Mouse (Mus musculus): ENCODE results near the gene Mageb16. TPM values are rescaled to one million over a fixed set of nuclear protein-coding genes. Genes with fewer than 3 reads are reported as not detected.

The Mageb16 gene
- polyA plus RNA-seq (2011; ENCODE audit: insufficient read depth, insufficient read length, low replicate concordance, missing spikeins) = 4.4 TPM in 1 of 2 replicates, not detected in the other

DNA sequence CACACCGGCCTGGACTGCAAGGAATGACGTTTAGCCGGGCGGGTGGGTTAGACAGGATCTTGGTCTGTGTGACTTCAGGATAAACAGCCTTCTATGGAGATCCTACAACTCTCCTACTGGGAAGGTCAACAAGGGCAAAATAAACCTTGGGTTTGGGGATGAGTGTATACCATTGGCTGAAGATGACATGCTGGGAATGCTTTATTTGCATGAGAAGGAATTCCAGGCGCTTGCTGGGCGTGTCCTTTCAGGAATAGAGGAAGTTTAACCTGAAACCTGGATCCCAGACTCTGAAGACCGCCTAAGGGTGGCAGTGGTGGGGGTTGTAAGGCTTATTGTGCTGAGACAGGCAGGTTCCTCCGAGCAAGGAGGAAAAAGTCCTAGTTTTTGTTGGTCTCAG is at the start of gene Mageb16:
Mageb16 (minus strand) TSS at position 25 of the 400 bp plus-strand sequence.
- no peak within 1 kb of the TSS for H3K4me3 ChIP-seq (replicated peaks; ENCODE audit: control insufficient read depth, low read depth, low read length)
- H3K27ac ChIP-seq (ENCODE audit: control insufficient read depth, insufficient read depth, low read depth, low read length, poor library complexity) = no peak within 1 kb of the TSS
- H3K4me1 ChIP-seq (ENCODE audit: control insufficient read depth, insufficient read depth, low read length) = no peaks in the 10 kb centered on the region
- WGBS = 53% methylated on average over 8 of the region's 8 CpGs
- TF ChIP-seq POLR2A (IDR thresholded peaks at IDR 0.05; ENCODE audit: borderline replicate concordance, control insufficient read depth, low read depth, low read length) (no peak), CTCF (IDR thresholded peaks at IDR 0.05; ENCODE audit: control insufficient read depth, insufficient read depth, low read length) (no peak)

DNA sequence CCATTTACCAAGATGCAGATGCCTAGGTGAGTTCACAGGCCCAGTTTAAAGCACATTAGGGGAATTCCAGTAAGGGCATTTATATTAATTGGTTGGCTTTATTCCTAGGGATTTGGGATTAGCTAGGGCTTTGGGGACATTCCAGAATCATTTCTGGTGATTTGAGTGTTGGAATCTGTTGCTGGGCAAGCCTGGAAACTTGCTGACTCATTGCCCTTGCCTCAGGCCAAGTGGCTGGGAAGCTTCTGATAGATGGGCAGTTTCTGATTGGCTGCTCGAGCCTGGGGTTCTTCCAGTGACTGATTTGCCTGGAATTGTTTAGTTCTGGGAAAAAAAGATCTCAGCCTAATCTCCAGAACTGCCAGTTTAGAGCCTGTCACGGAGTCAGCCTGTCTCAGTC is 20.1 kb downstream of the Mageb16 start:
- H3K4me3 ChIP-seq (replicated peaks; ENCODE audit: control insufficient read depth, low read depth, low read length) = no peak overlapping the region
- 53% methylated on average over 2 of the region's 2 CpGs for WGBS
- H3K4me1 ChIP-seq (ENCODE audit: control insufficient read depth, insufficient read depth, low read length) = no peaks in the 10 kb centered on the region
- no peak overlapping the region for H3K27ac ChIP-seq (ENCODE audit: control insufficient read depth, insufficient read depth, low read depth, low read length, poor library complexity)
- TF ChIP-seq CTCF (IDR thresholded peaks at IDR 0.05; ENCODE audit: control insufficient read depth, insufficient read depth, low read length) (no peak), POLR2A (IDR thresholded peaks at IDR 0.05; ENCODE audit: borderline replicate concordance, control insufficient read depth, low read depth, low read length) (no peak)

DNA sequence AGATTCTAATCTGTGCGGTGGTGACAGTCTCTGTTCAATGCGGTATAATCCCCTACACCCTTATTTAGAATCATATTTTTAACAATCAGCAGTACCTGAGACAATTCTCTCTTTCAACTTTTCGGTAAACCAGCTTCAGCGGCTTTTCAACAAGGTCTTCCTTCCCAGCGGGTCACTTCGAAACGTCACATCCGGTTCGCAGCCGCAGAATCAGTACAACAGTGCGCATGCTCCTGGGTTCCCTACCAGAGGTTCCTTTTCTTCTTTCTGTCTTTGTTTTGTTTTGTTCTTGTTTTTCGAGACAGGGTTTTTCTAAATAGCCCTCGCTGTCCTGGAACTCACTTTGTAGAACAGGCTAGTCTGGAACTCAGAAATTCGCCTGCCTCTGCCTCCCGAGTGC is 35.8 kb downstream of the Mageb16 start:
- Histone ChIP-seq H3K27ac (ENCODE audit: control insufficient read depth, insufficient read depth, low read depth, low read length, poor library complexity) (no peak overlapping the region), H3K4me1 (ENCODE audit: control insufficient read depth, insufficient read depth, low read length) (no peaks in the 10 kb centered on the region), H3K4me3 (replicated peaks; ENCODE audit: control insufficient read depth, low read depth, low read length) (no peak overlapping the region)
- WGBS = 85% methylated on average over 15 of the region's 15 CpGs
- TF ChIP-seq POLR2A (IDR thresholded peaks at IDR 0.05; ENCODE audit: borderline replicate concordance, control insufficient read depth, low read depth, low read length) (no peak), CTCF (IDR thresholded peaks at IDR 0.05; ENCODE audit: control insufficient read depth, insufficient read depth, low read length) (no peak)

DNA sequence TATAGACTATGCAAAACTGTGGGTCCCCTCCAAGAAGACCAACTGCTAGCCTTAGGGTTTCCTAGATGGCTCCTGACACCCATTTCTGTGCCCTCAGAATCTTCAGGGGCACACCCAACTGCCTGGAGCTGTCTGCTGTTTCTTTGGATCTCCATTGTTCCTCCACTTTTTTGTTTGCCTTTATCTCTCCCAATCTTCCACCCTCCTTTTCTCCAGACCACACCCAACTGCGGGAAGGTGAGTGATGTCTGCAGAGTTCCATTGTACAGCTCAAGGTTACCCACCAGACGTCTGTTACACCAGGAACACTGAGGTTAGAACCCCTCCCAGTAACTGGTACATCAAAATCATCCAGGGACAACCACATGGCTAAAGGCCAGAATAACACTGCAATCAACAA is 64.8 kb downstream of the Mageb16 start:
- WGBS = 60% methylated on average over 2 of the region's 2 CpGs
- H3K27ac ChIP-seq (ENCODE audit: control insufficient read depth, insufficient read depth, low read depth, low read length, poor library complexity) = no peak overlapping the region
- TF ChIP-seq CTCF (IDR thresholded peaks at IDR 0.05; ENCODE audit: control insufficient read depth, insufficient read depth, low read length) = no peak
- no peak for TF ChIP-seq POLR2A (IDR thresholded peaks at IDR 0.05; ENCODE audit: borderline replicate concordance, control insufficient read depth, low read depth, low read length)
- no peak overlapping the region for H3K4me3 ChIP-seq (replicated peaks; ENCODE audit: control insufficient read depth, low read depth, low read length)
- H3K4me1 ChIP-seq (ENCODE audit: control insufficient read depth, insufficient read depth, low read length) = no peaks in the 10 kb centered on the region

Other genes with a start within 250 kb of the Mageb16 start
- gene Gm7173, start 154.2 kb downstream of the Mageb16 start, polyA plus RNA-seq (2011; ENCODE audit: insufficient read depth, insufficient read length, low replicate concordance, missing spikeins) = not detected in 2 replicates